Comparison of ENCODE assay signal across 7 mouse cellular contexts in genomic region chr2:165831637-165832289, GRCm38 (mm10).
DNase-seq lines count a peak whose midpoint lies in the region; ATAC-seq lines count a peak whose summit lies in the region.

No protein-coding gene starts in this region.

- H3K27me3 ChIP-seq in hindbrain, embryonic 10.5 days (ENCODE audit: insufficient read depth, poor library complexity, severe bottlenecking), result no peaks in the 10 kb centered on the region
- no peaks in the 10 kb centered on the region for H3K27me3 ChIP-seq in hindbrain, embryonic 12.5 days
- H3K27me3 ChIP-seq in embryonic facial prominence, embryonic 11.5 days (ENCODE audit: control insufficient read depth, insufficient read depth, low read length), result no peaks in the 10 kb centered on the region

- no peaks in the 10 kb centered on the region for H3K9me3 ChIP-seq in hindbrain, embryonic 10.5 days
- H3K9me3 ChIP-seq in hindbrain, embryonic 12.5 days (replicated peaks), result no peaks in the 10 kb centered on the region
- no peaks in the 10 kb centered on the region for H3K9me3 ChIP-seq in embryonic facial prominence, embryonic 11.5 days (replicated peaks; ENCODE audit: control insufficient read depth, low read length)

- no peak overlapping the region for H3K4me3 ChIP-seq in hindbrain, embryonic 10.5 days
- H3K4me3 ChIP-seq in hindbrain, embryonic 12.5 days, result no peak overlapping the region
- H3K4me3 ChIP-seq in embryonic facial prominence, embryonic 11.5 days (ENCODE audit: low read depth, low read length), result no peak overlapping the region

- H3K9ac ChIP-seq in hindbrain, embryonic 12.5 days, result no peak overlapping the region
- no peak overlapping the region for H3K9ac ChIP-seq in embryonic facial prominence, embryonic 11.5 days (replicated peaks; ENCODE audit: low read length)

- H3K36me3 ChIP-seq in hindbrain, embryonic 10.5 days, result peaks cover 100% of the 10 kb centered on the region
- H3K36me3 ChIP-seq in hindbrain, embryonic 12.5 days, result peaks cover 92% of the 10 kb centered on the region
- peaks cover 12% of the 10 kb centered on the region for H3K36me3 ChIP-seq in embryonic facial prominence, embryonic 11.5 days (replicated peaks; ENCODE audit: control insufficient read depth, insufficient read depth, low read depth, low read length)

- WGBS in hindbrain, embryonic 10.5 days, result 78% methylated on average over 8 of the region's 8 CpGs
- 79% methylated on average over 8 of the region's 8 CpGs for WGBS in hindbrain, embryonic 12.5 days
- 64% methylated on average over 8 of the region's 8 CpGs for WGBS in embryonic facial prominence, embryonic 11.5 days

- H3K4me2 ChIP-seq in hindbrain, embryonic 12.5 days (replicated peaks), result no peak overlapping the region
- H3K4me2 ChIP-seq in embryonic facial prominence, embryonic 11.5 days (ENCODE audit: low read depth, low read length), result no peak overlapping the region

- peaks cover 18% of the 10 kb centered on the region; the same call in 1 of the 2 replicates for H3K4me1 ChIP-seq in hindbrain, embryonic 10.5 days (replicated peaks)
- peaks cover 17% of the 10 kb centered on the region for H3K4me1 ChIP-seq in hindbrain, embryonic 12.5 days
- H3K4me1 ChIP-seq in embryonic facial prominence, embryonic 11.5 days (ENCODE audit: control insufficient read depth, insufficient read depth, low read length), result no peaks in the 10 kb centered on the region

- DNase-seq in hindbrain, embryonic 10.5 days (ENCODE audit: low spot score), result no peak
- DNase-seq in ES-CJ7 (ENCODE audit: low read depth, low spot score), result peak; percentile 89
- peak; percentile 59 for DNase-seq in embryonic facial prominence, embryonic 11.5 days (ENCODE audit: low spot score)
- peak; percentile 54 to 66 for DNase-seq in kidney, postnatal 4 days
- DNase-seq in cerebellum, adult 9-11 months, result no peak

- no peak for ATAC-seq in hindbrain, embryonic 12.5 days (ENCODE audit: low FRiP score)
- no peak for ATAC-seq in embryonic facial prominence, embryonic 11.5 days (replicated peaks; ENCODE audit: insufficient number of reproducible peaks, low FRiP score, low TSS enrichment, low read depth)
- no peak for ATAC-seq in erythroblast, adult 5-6 weeks (replicated peaks; ENCODE audit: low FRiP score, poor library complexity, severe bottlenecking)

- H3K27ac ChIP-seq in hindbrain, embryonic 10.5 days, result peak overlapping the region; percentile 31; the same call in 1 of the 2 replicates
- no peak overlapping the region for H3K27ac ChIP-seq in hindbrain, embryonic 12.5 days
- peak overlapping the region; percentile 49; the same call in 1 of the 2 replicates for H3K27ac ChIP-seq in embryonic facial prominence, embryonic 11.5 days (replicated peaks; ENCODE audit: low read depth, low read length)

Comparison
In these comparisons a context has a peak if more than half of its experiments do, and no peak if none do; other contexts are left out.
1. DNase-seq: peak in ES-CJ7 (single experiment), embryonic facial prominence, embryonic 11.5 days (single experiment) and kidney, postnatal 4 days (2 of 2); none in hindbrain, embryonic 10.5 days (single experiment) and cerebellum, adult 9-11 months (single experiment).